Mouse (Mus musculus) heart, embryonic 11.5 days (tissue): ENCODE data around the gene Btbd2. TPM values are rescaled to one million over a fixed set of nuclear protein-coding genes. Genes with fewer than 3 reads are reported as not detected.

ENCODE experiments used
- ATAC-seq: fragments of 200-750 bp; cut with Nextera tagmentation; replicated peaks from 2 replicates; pipeline ENCODE4 v1.8.0; 2017; ENCODE audit warnings: moderate library complexity; ENCODE audit not compliant: insufficient number of reproducible peaks, low FRiP score, low TSS enrichment
- H3K27ac ChIP-seq: fragments of 300-500 bp; sonication (generic); 2 replicates; pipeline ENCODE4 v1.5.1; 2014; ENCODE audit warnings: mild to moderate bottlenecking, low read depth, low read length
- H3K27me3 ChIP-seq: fragments of 300-500 bp; sonication (generic); 2 replicates; pipeline ENCODE4 v1.6.1; 2014; ENCODE audit warnings: mild to moderate bottlenecking, low read length, mixed read lengths; ENCODE audit not compliant: control insufficient read depth, insufficient read depth
- H3K36me3 ChIP-seq: fragments of 300-500 bp; sonication (generic); 2 replicates; pipeline ENCODE4 v1.6.1; 2014; ENCODE audit warnings: mild to moderate bottlenecking, low read length, moderate library complexity, mixed read lengths; ENCODE audit not compliant: control insufficient read depth, insufficient read depth
- H3K4me1 ChIP-seq: fragments of 300-500 bp; sonication (generic); 2 replicates; pipeline ENCODE4 v1.6.1; 2014; ENCODE audit warnings: low read length; ENCODE audit not compliant: control insufficient read depth, insufficient read depth
- H3K4me2 ChIP-seq: fragments of 300-500 bp; sonication (generic); 2 replicates; pipeline ENCODE4 v1.6.1; 2014; ENCODE audit warnings: mild to moderate bottlenecking, moderate library complexity
- H3K4me3 ChIP-seq: fragments of 300-500 bp; sonication (generic); 2 replicates; pipeline ENCODE4 v1.5.1; 2014; ENCODE audit warnings: low read depth, low read length
- H3K9ac ChIP-seq: fragments of 300-500 bp; sonication (generic); 2 replicates; pipeline ENCODE4 v1.6.1; 2014; ENCODE audit warnings: mild to moderate bottlenecking, low read depth, low read length, moderate library complexity
- H3K9me3 ChIP-seq: fragments of 300-500 bp; sonication (generic); replicated peaks from 2 replicates; pipeline ENCODE4 v1.6.1; 2016; ENCODE audit warnings: low read length; ENCODE audit not compliant: control insufficient read depth
- WGBS: fragments of 180-500 bp; shearing (Covaris S2); extraction: QIAGEN DNeasy Blood & Tissue Kit; methylation state at CpG from one replicate; pipeline ENCODE4 v1.1.7; 2014; ENCODE audit not compliant: insufficient replicate concordance; 5-methylcytosine and 5-hydroxymethylcytosine counted together
- polyA plus RNA-seq: library from polyadenylated mRNA; unstranded; fragments of >200 nt; fragmentation: Nextera tagmentation; extraction: Ambion mirVana; gene quantifications from 2 replicates; pipeline ENCODE4 v1.2.1, GENCODE M21; 2014

Btbd2 gene
- polyA plus RNA-seq, 1 experiment from 2014 or later = 37.6 TPM

DNA sequence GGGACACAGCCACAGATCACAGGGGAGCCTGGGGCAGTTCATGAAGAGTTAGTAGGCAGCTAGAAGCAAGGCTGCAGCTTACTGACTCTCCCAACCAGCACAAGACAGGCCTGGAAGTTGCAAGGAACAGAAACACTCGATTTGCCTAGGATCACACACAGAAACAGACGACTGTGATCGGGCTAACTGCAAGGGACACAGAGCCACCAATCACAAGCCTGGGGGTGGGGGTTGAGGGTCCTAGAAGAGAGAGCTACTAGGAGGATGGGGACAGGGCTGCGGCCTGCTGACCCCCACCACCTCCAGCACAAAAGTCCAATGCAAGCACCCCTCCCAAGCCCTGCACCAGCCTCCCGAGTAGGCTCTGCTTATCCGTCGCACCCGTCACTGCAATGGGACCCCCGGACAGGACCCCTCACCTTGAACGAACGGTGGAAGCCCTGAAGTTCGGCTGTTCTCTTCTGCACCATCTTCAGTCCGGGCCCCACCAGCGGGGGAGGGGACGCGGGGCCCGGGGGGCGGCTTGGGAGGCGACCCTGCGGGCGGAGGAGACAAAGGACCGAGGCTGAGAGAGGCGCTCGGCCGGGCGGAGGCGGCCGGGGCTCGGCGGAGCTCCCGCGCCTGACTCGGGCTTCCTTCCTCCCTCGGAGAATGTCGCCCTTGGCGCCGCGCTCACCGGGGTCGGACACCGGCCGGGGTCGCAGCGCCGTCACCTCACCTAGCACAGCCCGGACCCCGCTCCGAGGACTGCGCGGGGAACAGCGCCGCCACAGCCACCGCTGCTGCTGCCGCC lies 18.7 kb upstream of the Btbd2 start:
- H3K4me3 ChIP-seq = peak overlapping the region; percentile 97
- ATAC-seq = peak; percentile 7; the same call in 1 of the 2 replicates
- peak overlapping the region; percentile 79 for H3K27ac ChIP-seq
- H3K36me3 ChIP-seq = peaks cover 6% of the 10 kb centered on the region
- under 1% methylated on average over 45 of the region's 54 CpGs for WGBS
- peaks cover 57% of the 10 kb centered on the region for H3K4me1 ChIP-seq
- H3K4me2 ChIP-seq = peak overlapping the region; percentile 92
- no peaks in the 10 kb centered on the region for H3K9me3 ChIP-seq
- H3K27me3 ChIP-seq = no peaks in the 10 kb centered on the region
- peak overlapping the region; percentile 94 for H3K9ac ChIP-seq

DNA sequence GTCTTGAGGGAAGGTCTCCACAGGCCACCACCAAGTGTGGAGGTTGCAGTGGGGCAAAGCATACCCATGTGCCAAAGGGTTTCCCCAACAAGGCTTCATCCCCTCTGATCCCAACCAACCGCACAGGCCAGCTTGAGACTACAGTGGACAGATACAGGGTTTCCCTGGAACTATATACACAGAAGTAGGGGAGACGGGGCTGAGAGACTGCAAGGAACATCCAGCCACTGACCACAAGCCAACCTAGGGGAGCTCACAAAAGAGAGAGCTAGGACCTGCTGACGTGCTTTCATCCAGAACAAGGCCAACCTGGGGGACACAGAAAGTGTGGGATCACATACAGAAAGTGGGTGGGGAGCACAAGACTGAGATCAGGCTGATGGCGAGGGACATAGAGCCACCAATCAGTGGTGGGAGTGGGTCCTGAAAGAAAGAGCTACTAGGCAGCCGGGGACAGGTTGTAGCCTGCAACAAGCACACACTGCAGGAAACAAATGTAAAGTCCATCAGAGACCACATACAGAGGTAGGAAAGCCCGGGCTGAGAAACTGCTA lies 18.1 kb upstream of the Btbd2 start:
- Histone ChIP-seq H3K36me3 (peaks cover 11% of the 10 kb centered on the region), H3K4me2 (peak overlapping the region; percentile 92), H3K27me3 (no peaks in the 10 kb centered on the region), H3K4me3 (peak overlapping the region; percentile 97), H3K27ac (peak overlapping the region; percentile 79), H3K4me1 (peaks cover 56% of the 10 kb centered on the region), H3K9me3 (no peaks in the 10 kb centered on the region), H3K9ac (peak overlapping the region; percentile 94)
- 22% methylated on average over 6 of the region's 6 CpGs for WGBS
- no peak for ATAC-seq

GRCm38 (mm10) chr10:80674161-80674711 lies 17.4 kb upstream of the Btbd2 start:
- Histone ChIP-seq H3K4me3 (peak overlapping the region; percentile 97), H3K36me3 (peaks cover 17% of the 10 kb centered on the region), H3K9me3 (no peaks in the 10 kb centered on the region), H3K9ac (peak overlapping the region; percentile 94), H3K27me3 (no peaks in the 10 kb centered on the region), H3K4me2 (peak overlapping the region; percentile 92), H3K4me1 (peaks cover 49% of the 10 kb centered on the region), H3K27ac (0 out of 2 replicates have a peak overlapping the region, but pooled peaks have one; percentile 10)
- 59% methylated on average over 5 of the region's 5 CpGs for WGBS
- no peak for ATAC-seq

DNA sequence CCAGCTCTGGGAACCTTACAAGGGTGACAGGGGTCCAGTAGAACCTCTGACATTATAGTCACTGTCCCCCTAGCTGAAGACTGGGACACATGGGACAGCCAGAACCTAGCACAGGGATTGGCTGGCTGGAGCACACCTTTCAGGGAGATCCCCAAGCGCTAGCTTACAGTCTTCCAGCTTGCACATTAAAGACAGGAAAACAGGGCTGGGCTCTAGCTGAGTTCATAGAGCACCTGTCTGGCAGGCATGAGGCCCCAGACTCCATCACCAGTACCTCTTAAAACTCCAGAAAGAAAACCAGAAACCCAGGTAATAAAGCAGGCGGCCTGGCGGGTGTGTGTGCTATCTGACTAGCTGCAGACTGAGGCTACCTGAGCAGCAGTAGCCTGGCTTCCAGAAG lies 16.8 kb upstream of the Btbd2 start:
- H3K4me1 ChIP-seq = peaks cover 43% of the 10 kb centered on the region
- H3K4me3 ChIP-seq = peak overlapping the region; percentile 97; the same call in 1 of the 2 replicates
- H3K4me2 ChIP-seq = peak overlapping the region; percentile 92
- 92% methylated on average over 3 of the region's 3 CpGs for WGBS
- H3K9ac ChIP-seq = peak overlapping the region; percentile 62; the same call in 1 of the 2 replicates
- H3K36me3 ChIP-seq = peaks cover 22% of the 10 kb centered on the region
- no peaks in the 10 kb centered on the region for H3K9me3 ChIP-seq
- ATAC-seq = no peak
- H3K27me3 ChIP-seq = no peaks in the 10 kb centered on the region
- H3K27ac ChIP-seq = 0 out of 2 replicates have a peak overlapping the region, but pooled peaks have one; percentile 10

- H3K27me3 ChIP-seq = no peaks in the 10 kb centered on the region
- peaks cover 29% of the 10 kb centered on the region for H3K4me1 ChIP-seq
- H3K36me3 ChIP-seq = peaks cover 37% of the 10 kb centered on the region
- no peak overlapping the region; the same call in 1 of the 2 replicates for H3K9ac ChIP-seq
- H3K4me2 ChIP-seq = no peak overlapping the region
- no peak overlapping the region for H3K4me3 ChIP-seq
- WGBS = 84% methylated on average over 11 of the region's 11 CpGs
- H3K27ac ChIP-seq = no peak overlapping the region
- no peaks in the 10 kb centered on the region for H3K9me3 ChIP-seq
- ATAC-seq = no peak
These were observed 15.2 kb upstream of the Btbd2 start for GRCm38 (mm10) chr10:80671936-80672690.

DNA sequence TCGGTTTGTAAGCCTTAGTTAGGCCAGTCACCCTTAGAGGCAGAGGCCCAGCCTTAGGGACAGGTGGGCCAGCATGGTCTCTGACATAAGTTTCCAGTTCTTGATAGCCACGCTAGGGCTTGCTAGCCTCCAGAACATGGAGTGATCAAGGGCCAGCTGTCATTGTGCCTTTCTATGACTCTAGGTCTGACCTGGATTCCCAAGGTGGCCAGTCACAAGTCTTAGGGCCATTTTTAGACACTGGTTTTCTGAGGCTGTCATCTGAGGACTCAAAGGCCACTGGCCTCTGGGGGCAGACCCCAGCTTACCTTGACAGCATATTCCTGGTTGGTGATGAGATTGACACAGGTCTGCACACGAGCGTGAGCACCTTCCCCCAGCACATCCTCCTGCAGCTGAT lies 14.4 kb upstream of the Btbd2 start:
- peaks cover 28% of the 10 kb centered on the region for H3K4me1 ChIP-seq
- H3K9ac ChIP-seq = no peak overlapping the region
- H3K27me3 ChIP-seq = no peaks in the 10 kb centered on the region
- peaks cover 44% of the 10 kb centered on the region for H3K36me3 ChIP-seq
- WGBS = 86% methylated on average over 4 of the region's 4 CpGs
- H3K27ac ChIP-seq = no peak overlapping the region
- H3K9me3 ChIP-seq = no peaks in the 10 kb centered on the region
- no peak overlapping the region for H3K4me3 ChIP-seq
- H3K4me2 ChIP-seq = no peak overlapping the region
- ATAC-seq = no peak

GRCm38 (mm10) chr10:80670531-80670930 lies 13.7 kb upstream of the Btbd2 start:
- 96% methylated on average over 2 of the region's 2 CpGs for WGBS
- Histone ChIP-seq H3K27ac (no peak overlapping the region), H3K36me3 (peaks cover 47% of the 10 kb centered on the region), H3K27me3 (no peaks in the 10 kb centered on the region), H3K4me1 (peaks cover 36% of the 10 kb centered on the region), H3K4me2 (no peak overlapping the region), H3K9me3 (no peaks in the 10 kb centered on the region), H3K9ac (no peak overlapping the region), H3K4me3 (no peak overlapping the region)
- no peak for ATAC-seq

- peaks cover 47% of the 10 kb centered on the region for H3K36me3 ChIP-seq
- no peak overlapping the region for H3K27ac ChIP-seq
- no peak overlapping the region for H3K9ac ChIP-seq
- H3K4me3 ChIP-seq = no peak overlapping the region
- 96% methylated on average over 7 of the region's 7 CpGs for WGBS
- no peaks in the 10 kb centered on the region for H3K27me3 ChIP-seq
- H3K4me2 ChIP-seq = no peak overlapping the region
- no peaks in the 10 kb centered on the region for H3K9me3 ChIP-seq
- ATAC-seq = no peak
- H3K4me1 ChIP-seq = peaks cover 38% of the 10 kb centered on the region
These were observed 13.0 kb upstream of the Btbd2 start for GRCm38 (mm10) chr10:80669737-80670485.
